ENCODE assay signal across 10 mouse cellular contexts in genomic region chr7:141429840-141430584, GRCm38 (mm10). TPM values are rescaled to one million over a fixed set of nuclear protein-coding genes. Genes with fewer than 3 reads are reported as not detected.
DNase-seq lines count a peak whose midpoint lies in the region; ATAC-seq lines count a peak whose summit lies in the region.
"Had no signal": no experiment of that assay in that cellular context is flagged by ENCODE, and none has a peak within 500 bp of the region (broad histone marks: within the 10 kb centered on the region; RNA-seq: fewer than 3 reads in every experiment).

No protein-coding gene starts in this region.

- no peaks in the 10 kb centered on the region for H3K9me3 ChIP-seq in neural tube, embryonic 11.5 days (ENCODE audit: control insufficient read depth, low read length)
- no peaks in the 10 kb centered on the region for H3K9me3 ChIP-seq in hindbrain, embryonic 12.5 days (replicated peaks)
- no peaks in the 10 kb centered on the region for H3K9me3 ChIP-seq in neural tube, embryonic 12.5 days
- H3K9me3 ChIP-seq: megakaryocyte, embryonic 14.5 days had no signal

- 65% methylated on average over 9 of the region's 9 CpGs for WGBS in neural tube, embryonic 11.5 days
- whole genome bisulfite sequencing in hindbrain, embryonic 12.5 days: 63% methylated on average over 9 of the region's 9 CpGs
- 62% methylated on average over 9 of the region's 9 CpGs for WGBS in neural tube, embryonic 12.5 days

- H3K27me3 ChIP-seq in neural tube, embryonic 11.5 days (ENCODE audit: control insufficient read depth, insufficient read depth, low read length): no peaks in the 10 kb centered on the region
- H3K27me3 ChIP-seq in hindbrain, embryonic 12.5 days: no peaks in the 10 kb centered on the region; the same call in 1 of the 2 replicates
- H3K27me3 ChIP-seq in neural tube, embryonic 12.5 days (replicated peaks): no peaks in the 10 kb centered on the region; the same call in 1 of the 2 replicates

- no peak overlapping the region for H3K4me3 ChIP-seq in neural tube, embryonic 11.5 days (ENCODE audit: low read depth, low read length)
- H3K4me3 ChIP-seq in hindbrain, embryonic 12.5 days: no peak overlapping the region
- H3K4me3 ChIP-seq in neural tube, embryonic 12.5 days: no peak overlapping the region
- H3K4me3 ChIP-seq: megakaryocyte, embryonic 14.5 days had no signal

- DNase-seq in adrenal gland, postnatal 14 days: peak; percentile 69
- DNase-seq in adrenal gland, postnatal 25 days: no peak
- no peak for DNase-seq in neural tube, embryonic 11.5 days (ENCODE audit: low spot score)
- no peak for DNase-seq in neural tube, embryonic 10.5 days (ENCODE audit: extremely low spot score, low spot score)
- no peak for DNase-seq in lung, postnatal 14 days

- peak; percentile 31; the same call in 1 of the 2 replicates for ATAC-seq in neural tube, embryonic 11.5 days (ENCODE audit: insufficient read depth, low FRiP score, low TSS enrichment)
- 0 out of 2 replicates have a peak, but pooled peaks have one; percentile 15 for ATAC-seq in hindbrain, embryonic 12.5 days (ENCODE audit: low FRiP score)
- no peak for ATAC-seq in neural tube, embryonic 12.5 days (ENCODE audit: low FRiP score, low read depth)
- no peak for ATAC-seq in granulocyte monocyte progenitor cell, adult 5-6 weeks (replicated peaks; ENCODE audit: poor library complexity, severe bottlenecking)

- peak overlapping the region; percentile 57; the same call in 1 of the 2 replicates for H3K4me2 ChIP-seq in neural tube, embryonic 11.5 days (ENCODE audit: low read depth)
- peak overlapping the region; percentile 63; the same call in 1 of the 2 replicates for H3K4me2 ChIP-seq in hindbrain, embryonic 12.5 days (replicated peaks)
- peak overlapping the region; percentile 66 for H3K4me2 ChIP-seq in neural tube, embryonic 12.5 days (replicated peaks)

- no peak overlapping the region for H3K27ac ChIP-seq in neural tube, embryonic 11.5 days (ENCODE audit: low read depth, low read length)
- no peak overlapping the region for H3K27ac ChIP-seq in hindbrain, embryonic 12.5 days
- H3K27ac ChIP-seq in neural tube, embryonic 12.5 days: peak overlapping the region; percentile 26; the same call in 1 of the 2 replicates
- H3K27ac ChIP-seq: kidney, postnatal 0 days had no signal

- no peak overlapping the region for H3K9ac ChIP-seq in neural tube, embryonic 11.5 days (ENCODE audit: low read length)
- H3K9ac ChIP-seq in hindbrain, embryonic 12.5 days: no peak overlapping the region
- H3K9ac ChIP-seq in neural tube, embryonic 12.5 days: 0 out of 2 replicates have a peak overlapping the region, but pooled peaks have one; percentile 17

- peaks cover 9% of the 10 kb centered on the region for H3K36me3 ChIP-seq in neural tube, embryonic 11.5 days (ENCODE audit: control insufficient read depth, insufficient read depth, low read length)
- peaks cover 45% of the 10 kb centered on the region for H3K36me3 ChIP-seq in hindbrain, embryonic 12.5 days
- H3K36me3 ChIP-seq in neural tube, embryonic 12.5 days: peaks cover 42% of the 10 kb centered on the region

- peaks cover 25% of the 10 kb centered on the region for H3K4me1 ChIP-seq in neural tube, embryonic 11.5 days (ENCODE audit: control insufficient read depth, insufficient read depth, low read length)
- H3K4me1 ChIP-seq in hindbrain, embryonic 12.5 days: peaks cover 42% of the 10 kb centered on the region
- H3K4me1 ChIP-seq in neural tube, embryonic 12.5 days: peaks cover 41% of the 10 kb centered on the region

RNA-seq across cellular contexts. Expression of gene Cend1, which starts 0.7 kb away (rescaled TPM):
- 1.0 and 3.6 TPM in 2 replicates for total RNA-seq in adrenal gland, postnatal 14 days (2021)
- total RNA-seq in adrenal gland, postnatal 25 days (2021): 0.57 and 1.3 TPM in 2 replicates
- 8.8 and 13.9 TPM in 2 replicates for polyA plus RNA-seq in neural tube, embryonic 11.5 days (2014; fragmentation: Nextera tagmentation; extraction: Ambion mirVana)
- 27.9 and 30.9 TPM in 2 replicates for polyA plus RNA-seq in hindbrain, embryonic 12.5 days (2016; fragmentation: Nextera tagmentation; extraction: Ambion mirVana)
- polyA plus RNA-seq in neural tube, embryonic 12.5 days (2016; fragmentation: Nextera tagmentation; extraction: Ambion mirVana): 44.4 and 55.1 TPM in 2 replicates
- not detected in 2 replicates for total RNA-seq in granulocyte monocyte progenitor cell, adult 5-6 weeks (2014; fragmentation: Nextera tagmentation)
- total RNA-seq in granulocyte monocyte progenitor cell, adult 5-6 weeks (2017): not detected in 2 replicates

RNA-seq across cellular contexts. Expression of gene Slc25a22, which starts 7.7 kb away (rescaled TPM):
- total RNA-seq in adrenal gland, postnatal 14 days (2021): 87.0 and 91.0 TPM in 2 replicates
- 95.6 and 102 TPM in 2 replicates for total RNA-seq in adrenal gland, postnatal 25 days (2021)
- 45.2 and 45.8 TPM in 2 replicates for polyA plus RNA-seq in neural tube, embryonic 11.5 days (2014; fragmentation: Nextera tagmentation; extraction: Ambion mirVana)
- 54.8 and 62.1 TPM in 2 replicates for polyA plus RNA-seq in hindbrain, embryonic 12.5 days (2016; fragmentation: Nextera tagmentation; extraction: Ambion mirVana)
- 57.6 and 57.7 TPM in 2 replicates for polyA plus RNA-seq in neural tube, embryonic 12.5 days (2016; fragmentation: Nextera tagmentation; extraction: Ambion mirVana)
- 18.8 and 36.2 TPM in 2 replicates for total RNA-seq in granulocyte monocyte progenitor cell, adult 5-6 weeks (2014; fragmentation: Nextera tagmentation)
- total RNA-seq in granulocyte monocyte progenitor cell, adult 5-6 weeks (2017): 4.3 and 4.9 TPM in 2 replicates

RNA-seq across cellular contexts. Expression of gene Pidd1, which starts 13.8 kb away (rescaled TPM):
- total RNA-seq in adrenal gland, postnatal 14 days (2021): 3.5 and 5.9 TPM in 2 replicates
- 3.0 and 3.3 TPM in 2 replicates for total RNA-seq in adrenal gland, postnatal 25 days (2021)
- polyA plus RNA-seq in neural tube, embryonic 11.5 days (2014; fragmentation: Nextera tagmentation; extraction: Ambion mirVana): 9.5 and 10.3 TPM in 2 replicates
- polyA plus RNA-seq in hindbrain, embryonic 12.5 days (2016; fragmentation: Nextera tagmentation; extraction: Ambion mirVana): 10.8 and 11.6 TPM in 2 replicates
- 8.4 and 9.8 TPM in 2 replicates for polyA plus RNA-seq in neural tube, embryonic 12.5 days (2016; fragmentation: Nextera tagmentation; extraction: Ambion mirVana)
- 33.2 and 45.1 TPM in 2 replicates for total RNA-seq in granulocyte monocyte progenitor cell, adult 5-6 weeks (2014; fragmentation: Nextera tagmentation)
- total RNA-seq in granulocyte monocyte progenitor cell, adult 5-6 weeks (2017): 10.5 and 16.4 TPM in 2 replicates

RNA-seq across cellular contexts. Expression of gene Gatd1, which starts 16.1 kb away (rescaled TPM):
- total RNA-seq in adrenal gland, postnatal 14 days (2021): 22.5 and 36.2 TPM in 2 replicates
- 35.6 and 58.9 TPM in 2 replicates for total RNA-seq in adrenal gland, postnatal 25 days (2021)
- 44.1 and 46.0 TPM in 2 replicates for polyA plus RNA-seq in neural tube, embryonic 11.5 days (2014; fragmentation: Nextera tagmentation; extraction: Ambion mirVana)
- 52.2 and 54.1 TPM in 2 replicates for polyA plus RNA-seq in hindbrain, embryonic 12.5 days (2016; fragmentation: Nextera tagmentation; extraction: Ambion mirVana)
- polyA plus RNA-seq in neural tube, embryonic 12.5 days (2016; fragmentation: Nextera tagmentation; extraction: Ambion mirVana): 50.5 and 51.5 TPM in 2 replicates
- 19.7 and 41.9 TPM in 2 replicates for total RNA-seq in granulocyte monocyte progenitor cell, adult 5-6 weeks (2014; fragmentation: Nextera tagmentation)
- total RNA-seq in granulocyte monocyte progenitor cell, adult 5-6 weeks (2017): 10.8 and 15.6 TPM in 2 replicates

RNA-seq across cellular contexts. Expression of gene Rplp2, which starts 17.2 kb away (rescaled TPM):
- total RNA-seq in adrenal gland, postnatal 14 days (2021): 908 and 1,128 TPM in 2 replicates
- 917 and 919 TPM in 2 replicates for total RNA-seq in adrenal gland, postnatal 25 days (2021)
- 898 and 979 TPM in 2 replicates for polyA plus RNA-seq in neural tube, embryonic 11.5 days (2014; fragmentation: Nextera tagmentation; extraction: Ambion mirVana)
- 801 and 888 TPM in 2 replicates for polyA plus RNA-seq in hindbrain, embryonic 12.5 days (2016; fragmentation: Nextera tagmentation; extraction: Ambion mirVana)
- polyA plus RNA-seq in neural tube, embryonic 12.5 days (2016; fragmentation: Nextera tagmentation; extraction: Ambion mirVana): 803 and 881 TPM in 2 replicates
- 2,601 and 5,139 TPM in 2 replicates for total RNA-seq in granulocyte monocyte progenitor cell, adult 5-6 weeks (2014; fragmentation: Nextera tagmentation)
- 2,496 and 4,245 TPM in 2 replicates for total RNA-seq in granulocyte monocyte progenitor cell, adult 5-6 weeks (2017)

Comparison
In these comparisons a context has a peak if more than half of its experiments do, and no peak if none do; other contexts are left out.
1. ATAC-seq: peak in neural tube, embryonic 11.5 days (single experiment) and hindbrain, embryonic 12.5 days (single experiment); none in neural tube, embryonic 12.5 days (single experiment) and granulocyte monocyte progenitor cell, adult 5-6 weeks (single experiment).
2. Peak in every context shown above with its lines, with median percentiles within 50 percentile points of each other: H3K4me2 ChIP-seq.